Mouse (Mus musculus): Measurements from ENCODE around the gene Snrnp35. TPM values are rescaled to one million over a fixed set of nuclear protein-coding genes. Genes with fewer than 3 reads are reported as not detected.
"Not testable (repeated sequence)": the region's sequence is repeated elsewhere in the genome, so short reads cannot be mapped to it uniquely, and the experiment has no call there.

Snrnp35 gene
- polyA plus RNA-seq, 1 experiment from 2014 or later, result 14.1 TPM

DNA sequence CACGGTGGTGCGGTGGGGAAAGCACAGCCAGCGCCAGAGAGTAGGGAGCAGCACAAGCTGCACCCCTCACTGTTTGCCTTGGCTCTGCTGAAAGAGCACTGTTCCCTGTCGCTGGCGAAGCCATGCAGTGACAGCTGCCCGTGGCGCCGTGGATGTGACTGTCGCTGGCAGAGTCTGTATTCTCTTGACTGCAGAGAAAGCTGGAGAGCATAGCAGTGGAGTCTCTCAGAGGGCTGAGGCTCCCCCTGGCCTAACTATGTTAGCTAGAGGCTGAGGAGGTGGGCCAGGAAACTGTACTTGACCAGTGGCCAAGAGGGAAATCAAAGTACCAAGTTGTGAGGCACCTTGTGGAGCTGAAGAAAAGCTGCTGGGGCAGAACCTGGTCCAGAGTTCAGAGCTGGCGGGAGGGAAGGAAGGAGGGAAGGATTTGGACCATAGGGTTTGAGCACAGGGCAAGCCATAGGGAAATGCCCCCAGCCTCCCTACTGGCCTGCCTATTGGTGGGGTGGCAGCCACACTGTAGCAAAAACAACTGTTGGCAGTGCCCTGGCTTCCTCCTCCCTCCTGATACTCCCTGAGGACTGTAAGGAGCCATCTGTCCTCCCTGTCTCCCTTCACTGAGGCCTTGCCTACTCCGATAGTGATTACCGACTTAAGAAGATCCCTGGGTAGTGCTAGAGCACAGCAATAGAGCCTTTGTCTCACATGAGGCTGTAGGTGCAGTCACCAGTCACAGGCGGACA is 29.4 kb upstream of the Snrnp35 start:
- H3K4me3 ChIP-seq (ENCODE audit: low read depth, low read length), result no peak overlapping the region
- H3K36me3 ChIP-seq (ENCODE audit: control insufficient read depth, insufficient read depth, low read length), result peaks cover 58% of the 10 kb centered on the region
- WGBS, result 92% methylated on average over 13 of the region's 13 CpGs
- no peak overlapping the region for H3K4me2 ChIP-seq (ENCODE audit: low read depth, severe bottlenecking)
- DNase-seq (ENCODE audit: low spot score) (no peak), ATAC-seq (ENCODE audit: insufficient number of reproducible peaks, low FRiP score, low TSS enrichment, low read depth) (no peak)
- no peak overlapping the region for H3K27ac ChIP-seq (replicated peaks; ENCODE audit: low read depth, low read length)
- no peaks in the 10 kb centered on the region for H3K9me3 ChIP-seq (ENCODE audit: control insufficient read depth, low read length)
- H3K9ac ChIP-seq (ENCODE audit: low read length), result no peak overlapping the region
- no peaks in the 10 kb centered on the region for H3K27me3 ChIP-seq (ENCODE audit: control insufficient read depth, insufficient read depth, low read length)
- H3K4me1 ChIP-seq (ENCODE audit: control insufficient read depth, insufficient read depth, low read length), result no peaks in the 10 kb centered on the region

DNA sequence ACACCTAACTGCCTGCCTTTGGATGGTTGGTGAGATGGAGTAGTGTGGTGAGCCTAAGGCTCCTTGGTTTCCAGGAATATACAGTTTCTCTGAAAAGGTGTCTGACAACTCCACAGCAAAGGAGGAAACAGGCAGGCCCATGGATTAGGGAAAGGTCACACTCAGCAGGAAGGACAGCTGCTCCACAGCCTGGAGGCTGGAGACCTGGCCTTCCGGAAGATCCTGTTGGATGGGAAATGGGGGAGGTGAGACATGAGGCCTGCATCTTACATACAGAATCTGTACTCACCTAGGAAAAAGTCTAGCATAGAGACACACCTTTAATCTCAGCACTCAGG is 28.9 kb upstream of the Snrnp35 start:
- DNase-seq (ENCODE audit: low spot score) (no peak), ATAC-seq (ENCODE audit: insufficient number of reproducible peaks, low FRiP score, low TSS enrichment, low read depth) (no peak)
- Histone ChIP-seq H3K27me3 (ENCODE audit: control insufficient read depth, insufficient read depth, low read length) (no peaks in the 10 kb centered on the region), H3K36me3 (ENCODE audit: control insufficient read depth, insufficient read depth, low read length) (peaks cover 58% of the 10 kb centered on the region), H3K4me2 (ENCODE audit: low read depth, severe bottlenecking) (no peak overlapping the region), H3K9ac (ENCODE audit: low read length) (no peak overlapping the region), H3K4me3 (ENCODE audit: low read depth, low read length) (no peak overlapping the region), H3K4me1 (ENCODE audit: control insufficient read depth, insufficient read depth, low read length) (no peaks in the 10 kb centered on the region), H3K9me3 (ENCODE audit: control insufficient read depth, low read length) (no peaks in the 10 kb centered on the region), H3K27ac (replicated peaks; ENCODE audit: low read depth, low read length) (no peak overlapping the region)
- WGBS, result 75% methylated on average over 1 of the region's 1 CpGs

DNA sequence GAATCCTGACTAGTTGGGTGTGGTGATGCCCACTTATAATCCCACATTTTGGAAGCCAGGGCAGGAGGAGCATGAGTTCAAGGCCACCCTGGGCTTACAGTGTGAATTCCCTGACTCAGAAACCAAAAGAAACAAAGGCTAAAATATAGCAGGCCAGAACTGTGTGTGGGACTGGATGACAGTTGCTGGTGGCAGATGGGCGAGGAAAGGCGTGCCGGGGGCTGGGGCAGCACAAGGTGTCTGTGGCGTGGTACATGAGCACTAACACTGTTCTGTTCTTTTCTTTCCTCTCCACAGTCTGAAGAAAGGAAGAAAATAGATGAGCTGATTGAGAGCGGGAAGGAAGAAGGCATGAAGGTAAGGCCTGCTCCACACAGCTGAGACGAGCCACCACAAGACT is 26.2 kb upstream of the Snrnp35 start:
- no peaks in the 10 kb centered on the region for H3K9me3 ChIP-seq (ENCODE audit: control insufficient read depth, low read length)
- H3K4me3 ChIP-seq (ENCODE audit: low read depth, low read length), result no peak overlapping the region
- H3K4me2 ChIP-seq (ENCODE audit: low read depth, severe bottlenecking), result no peak overlapping the region
- H3K27me3 ChIP-seq (ENCODE audit: control insufficient read depth, insufficient read depth, low read length), result no peaks in the 10 kb centered on the region
- peaks cover 48% of the 10 kb centered on the region for H3K36me3 ChIP-seq (ENCODE audit: control insufficient read depth, insufficient read depth, low read length)
- 94% methylated on average over 6 of the region's 6 CpGs for WGBS
- DNase-seq (ENCODE audit: low spot score), result no peak
- no peak for ATAC-seq (ENCODE audit: insufficient number of reproducible peaks, low FRiP score, low TSS enrichment, low read depth)
- no peak overlapping the region for H3K27ac ChIP-seq (replicated peaks; ENCODE audit: low read depth, low read length)
- no peak overlapping the region for H3K9ac ChIP-seq (ENCODE audit: low read length)
- H3K4me1 ChIP-seq (ENCODE audit: control insufficient read depth, insufficient read depth, low read length), result no peaks in the 10 kb centered on the region

DNA sequence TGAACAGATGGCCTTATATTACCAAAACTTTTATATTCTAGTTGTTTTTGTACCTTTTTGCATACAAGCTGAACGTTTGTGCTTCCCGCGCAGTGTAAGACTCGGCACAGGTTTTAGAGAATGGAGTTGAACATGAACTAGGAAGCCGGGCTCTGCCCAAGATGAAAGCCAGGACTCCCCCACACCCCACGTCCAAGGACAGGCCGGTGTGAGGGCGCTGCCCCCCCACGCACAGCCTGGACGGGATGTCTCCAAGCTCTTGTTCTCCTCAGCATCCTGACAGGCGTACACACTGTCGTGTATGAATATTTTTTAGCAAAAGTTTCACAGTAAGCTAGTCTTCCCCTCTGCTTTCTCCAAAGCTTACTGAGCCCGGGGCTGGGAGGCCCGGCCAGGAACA is 22.0 kb upstream of the Snrnp35 start:
- not testable (repeated sequence) for H3K4me2 ChIP-seq (ENCODE audit: low read depth, severe bottlenecking); H3K27ac ChIP-seq (replicated peaks; ENCODE audit: low read depth, low read length); H3K4me3 ChIP-seq (ENCODE audit: low read depth, low read length); ATAC-seq (ENCODE audit: insufficient number of reproducible peaks, low FRiP score, low TSS enrichment, low read depth); H3K9me3 ChIP-seq (ENCODE audit: control insufficient read depth, low read length); H3K9ac ChIP-seq (ENCODE audit: low read length); H3K27me3 ChIP-seq (ENCODE audit: control insufficient read depth, insufficient read depth, low read length); DNase-seq (ENCODE audit: low spot score); H3K4me1 ChIP-seq (ENCODE audit: control insufficient read depth, insufficient read depth, low read length)
- WGBS, result 93% methylated on average over 14 of the region's 14 CpGs
- H3K36me3 ChIP-seq (ENCODE audit: control insufficient read depth, insufficient read depth, low read length), result peaks cover 38% of the 10 kb centered on the region

DNA sequence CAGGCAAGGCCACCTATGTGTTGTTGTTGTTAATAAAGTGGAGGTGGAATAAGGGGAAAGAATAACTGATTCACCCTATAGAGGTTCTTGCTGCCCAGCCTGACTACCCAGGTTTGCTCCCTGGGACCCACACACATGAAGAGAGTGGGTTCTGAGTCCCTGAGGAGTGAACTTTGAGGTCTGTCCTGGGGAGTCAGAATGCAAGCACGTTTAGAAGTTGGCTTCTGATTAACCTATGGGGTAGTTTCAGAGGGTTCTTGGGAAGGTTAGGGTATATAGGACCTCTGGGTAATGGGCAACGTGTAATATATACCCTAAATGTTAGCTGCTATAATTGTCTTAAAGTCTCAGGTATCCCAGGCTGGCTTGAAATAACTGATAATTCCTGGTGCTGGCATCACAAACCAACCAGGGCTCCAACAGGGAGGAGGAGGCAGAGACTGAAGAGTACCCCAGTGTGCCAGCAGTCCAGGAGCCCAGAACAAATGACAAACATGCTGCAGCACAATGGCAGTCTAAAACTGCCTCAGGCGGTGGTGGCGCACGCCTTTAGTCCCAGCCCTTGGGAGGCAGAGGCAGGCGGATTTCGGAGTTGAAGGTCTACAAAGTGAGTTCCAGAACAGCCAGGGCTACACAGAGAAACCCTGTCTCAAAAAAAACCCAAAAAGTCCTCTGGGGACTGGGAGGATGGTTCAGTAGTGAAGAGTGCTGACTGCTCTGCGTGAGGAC is 20.5 kb upstream of the Snrnp35 start:
- Histone ChIP-seq H3K4me2 (ENCODE audit: low read depth, severe bottlenecking) (no peak overlapping the region), H3K36me3 (ENCODE audit: control insufficient read depth, insufficient read depth, low read length) (peaks cover 34% of the 10 kb centered on the region), H3K27me3 (ENCODE audit: control insufficient read depth, insufficient read depth, low read length) (no peaks in the 10 kb centered on the region), H3K4me1 (ENCODE audit: control insufficient read depth, insufficient read depth, low read length) (no peaks in the 10 kb centered on the region), H3K9ac (ENCODE audit: low read length) (no peak overlapping the region), H3K27ac (replicated peaks; ENCODE audit: low read depth, low read length) (no peak overlapping the region), H3K9me3 (ENCODE audit: control insufficient read depth, low read length) (no peaks in the 10 kb centered on the region), H3K4me3 (ENCODE audit: low read depth, low read length) (no peak overlapping the region)
- DNase-seq (ENCODE audit: low spot score) (no peak), ATAC-seq (ENCODE audit: insufficient number of reproducible peaks, low FRiP score, low TSS enrichment, low read depth) (no peak)
- WGBS, result 86% methylated on average over 8 of the region's 8 CpGs

DNA sequence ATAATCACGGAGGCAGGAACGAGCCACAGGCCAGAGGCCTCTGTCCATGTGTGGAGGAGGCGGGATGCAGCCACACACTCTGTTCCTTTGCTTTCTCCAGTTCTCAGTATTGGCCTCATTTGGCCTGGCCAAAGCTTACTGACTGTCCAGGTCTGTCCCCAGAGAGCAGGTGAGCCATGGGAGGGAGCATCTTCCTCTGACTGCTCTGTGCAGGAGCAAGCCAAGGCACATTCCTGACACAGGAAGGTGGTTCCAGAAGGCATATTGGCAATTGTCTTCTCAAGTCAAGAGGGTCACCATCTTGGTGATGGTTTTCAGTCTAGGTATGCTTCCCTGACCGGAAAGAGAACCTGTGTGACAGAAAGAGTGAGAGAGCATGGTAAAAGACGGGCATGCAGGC is 19.5 kb upstream of the Snrnp35 start:
- Histone ChIP-seq H3K4me2 (ENCODE audit: low read depth, severe bottlenecking) (no peak overlapping the region), H3K9ac (ENCODE audit: low read length) (no peak overlapping the region), H3K27me3 (ENCODE audit: control insufficient read depth, insufficient read depth, low read length) (no peaks in the 10 kb centered on the region), H3K9me3 (ENCODE audit: control insufficient read depth, low read length) (no peaks in the 10 kb centered on the region), H3K4me1 (ENCODE audit: control insufficient read depth, insufficient read depth, low read length) (no peaks in the 10 kb centered on the region), H3K4me3 (ENCODE audit: low read depth, low read length) (no peak overlapping the region), H3K36me3 (ENCODE audit: control insufficient read depth, insufficient read depth, low read length) (peaks cover 27% of the 10 kb centered on the region), H3K27ac (replicated peaks; ENCODE audit: low read depth, low read length) (no peak overlapping the region)
- ATAC-seq (ENCODE audit: insufficient number of reproducible peaks, low FRiP score, low TSS enrichment, low read depth), result no peak
- no peak for DNase-seq (ENCODE audit: low spot score)
- 87% methylated on average over 5 of the region's 5 CpGs for WGBS

DNA sequence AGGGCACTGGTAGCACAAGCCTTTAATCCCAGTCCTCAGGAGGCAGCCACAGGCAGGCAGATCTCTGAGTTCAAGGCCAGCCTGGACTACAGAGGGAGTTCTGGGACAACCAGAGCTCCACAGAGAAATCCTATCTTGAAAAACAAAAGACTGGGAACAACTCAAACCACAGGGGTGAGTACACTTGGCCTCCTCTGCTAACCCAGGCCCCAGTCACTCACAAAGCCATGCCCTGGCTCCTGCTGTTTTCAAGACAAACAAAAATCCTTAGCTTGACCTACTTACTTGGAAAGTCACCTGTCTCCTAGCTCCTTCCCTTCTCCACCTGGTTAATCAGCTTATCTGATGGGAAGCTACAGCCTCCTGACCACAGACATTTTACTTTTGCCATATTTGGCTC is 18.0 kb upstream of the Snrnp35 start:
- DNase-seq (ENCODE audit: low spot score), result no peak
- no peak overlapping the region for H3K4me3 ChIP-seq (ENCODE audit: low read depth, low read length)
- no peaks in the 10 kb centered on the region for H3K4me1 ChIP-seq (ENCODE audit: control insufficient read depth, insufficient read depth, low read length)
- H3K9me3 ChIP-seq (ENCODE audit: control insufficient read depth, low read length), result no peaks in the 10 kb centered on the region
- no peak overlapping the region for H3K27ac ChIP-seq (replicated peaks; ENCODE audit: low read depth, low read length)
- no peaks in the 10 kb centered on the region for H3K27me3 ChIP-seq (ENCODE audit: control insufficient read depth, insufficient read depth, low read length)
- ATAC-seq (ENCODE audit: insufficient number of reproducible peaks, low FRiP score, low TSS enrichment, low read depth), result no peak
- peaks cover 21% of the 10 kb centered on the region for H3K36me3 ChIP-seq (ENCODE audit: control insufficient read depth, insufficient read depth, low read length)
- no peak overlapping the region for H3K4me2 ChIP-seq (ENCODE audit: low read depth, severe bottlenecking)
- H3K9ac ChIP-seq (ENCODE audit: low read length), result no peak overlapping the region

DNA sequence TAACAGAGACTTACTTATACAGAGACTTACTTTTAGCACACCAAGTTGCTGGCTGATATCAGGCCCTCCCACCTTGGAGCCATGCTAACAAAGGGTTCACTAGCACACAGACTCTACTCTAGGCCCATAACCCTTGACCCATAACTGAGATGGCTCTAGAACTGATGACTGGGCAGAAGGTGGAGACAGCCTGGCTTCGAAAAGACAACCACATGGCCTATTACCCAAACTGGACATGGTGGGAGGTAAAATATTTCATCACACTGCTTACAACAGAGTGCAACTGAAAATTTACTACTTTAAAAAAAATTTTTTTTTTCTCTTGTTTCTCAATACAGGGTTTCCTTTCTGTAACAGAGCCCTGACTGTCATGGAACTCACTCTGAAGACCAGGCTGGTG is 15.2 kb upstream of the Snrnp35 start:
- Histone ChIP-seq H3K4me1 (ENCODE audit: control insufficient read depth, insufficient read depth, low read length) (no peaks in the 10 kb centered on the region), H3K9me3 (ENCODE audit: control insufficient read depth, low read length) (no peaks in the 10 kb centered on the region), H3K36me3 (ENCODE audit: control insufficient read depth, insufficient read depth, low read length) (peaks cover 10% of the 10 kb centered on the region; the same call in 1 of the 2 replicates), H3K27me3 (ENCODE audit: control insufficient read depth, insufficient read depth, low read length) (no peaks in the 10 kb centered on the region), H3K9ac (ENCODE audit: low read length) (no peak overlapping the region), H3K4me3 (ENCODE audit: low read depth, low read length) (no peak overlapping the region), H3K4me2 (ENCODE audit: low read depth, severe bottlenecking) (no peak overlapping the region), H3K27ac (replicated peaks; ENCODE audit: low read depth, low read length) (no peak overlapping the region)
- ATAC-seq (ENCODE audit: insufficient number of reproducible peaks, low FRiP score, low TSS enrichment, low read depth), result no peak
- WGBS, result 94% methylated on average over 1 of the region's 1 CpGs
- DNase-seq (ENCODE audit: low spot score), result no peak

Measured in limb, embryonic 11.5 days (tissue).